Mouse (Mus musculus) olfactory bulb, adult 2 months (tissue): ENCODE results near the gene Hist2h2ac.

Source experiments
- CTCF ChIP-seq: fragments of 200-500 bp; IDR thresholded peaks from 2 replicates; pipeline ENCODE4 v1.5.1; 2012; ENCODE audit warnings: low read depth, mild to moderate bottlenecking, low read length, moderate library complexity; ENCODE audit not compliant: insufficient read depth
- POLR2A ChIP-seq: fragments of 200-500 bp; IDR thresholded peaks from 2 replicates; pipeline ENCODE4 v1.6.1; 2012; ENCODE audit warnings: mild to moderate bottlenecking, low read depth, low read length, moderate library complexity; ENCODE audit not compliant: insufficient read depth

GRCm38 (mm10) chr3:96181510-96182381 lies 38.9 kb downstream of the Hist2h2ac start:
- TF ChIP-seq CTCF = no peak
- TF ChIP-seq POLR2A = 0 out of 2 replicates have a peak, but pooled peaks have one; percentile 13
